Mouse (Mus musculus) heart, postnatal 10 days (tissue): ENCODE measurements around the gene Nav2. TPM values are rescaled to one million over a fixed set of nuclear protein-coding genes. Genes with fewer than 3 reads are reported as not detected.
A peak's percentile ranks its signal among the peaks of the same experiment; 100 is the strongest.

Experiments
- DNase-seq, 2 experiments: peaks; one replicate each; pipeline ENCODE4 v3.0.0; 2021
- intact Hi-C: fragments of 180-260 bp; cut with DNase I; formaldehyde crosslinking; loops from one replicate; pipeline ENCODE4 v1.15.1; 2025
- total RNA-seq, 2 experiments: library from RNA; stranded (reverse); gene quantifications; 2 replicates each; pipeline ENCODE4 v1.2.3; 2021

Nav2 gene
- total RNA-seq, 2 experiments from 2014 or later = 79.7 to 82.1 TPM

DNA sequence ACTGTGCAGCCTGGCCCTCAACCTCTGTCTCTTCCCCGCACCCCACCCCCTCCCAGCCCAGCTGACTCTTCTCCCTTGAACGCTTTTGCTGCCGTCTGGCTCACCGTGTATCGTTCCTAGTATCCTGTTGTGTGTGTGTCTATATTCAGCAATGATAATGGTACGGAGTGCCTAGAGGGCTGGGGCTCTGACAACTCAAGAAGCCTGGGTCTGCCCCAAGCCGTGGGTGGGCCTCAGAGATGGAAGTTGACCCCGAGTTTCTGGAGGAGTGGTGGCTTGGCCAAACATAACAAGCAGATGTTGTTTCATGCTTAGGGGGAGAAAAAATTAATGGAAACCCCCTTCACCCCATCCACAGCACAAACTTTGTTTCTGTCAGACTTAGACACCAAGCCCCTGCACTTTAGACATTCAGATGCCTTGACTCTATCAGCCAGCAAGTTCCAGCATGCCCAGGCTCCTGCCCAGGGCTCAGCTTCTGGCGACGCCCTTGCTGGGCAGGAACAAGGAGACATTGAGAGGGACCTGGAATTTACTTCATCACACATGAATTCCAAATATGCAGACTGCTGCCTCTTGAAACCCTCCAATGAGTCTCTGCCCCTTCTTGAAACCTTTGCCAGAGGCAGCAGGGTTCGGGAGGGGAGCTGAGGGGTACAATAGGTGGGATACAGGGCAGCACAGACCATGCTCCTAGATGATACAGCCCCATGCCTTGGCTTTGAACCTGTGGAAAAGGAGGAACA lies 644.9 kb downstream of the Nav2 start:
- no peak for DNase-seq
- intact Hi-C loops = no loop called here

DNA sequence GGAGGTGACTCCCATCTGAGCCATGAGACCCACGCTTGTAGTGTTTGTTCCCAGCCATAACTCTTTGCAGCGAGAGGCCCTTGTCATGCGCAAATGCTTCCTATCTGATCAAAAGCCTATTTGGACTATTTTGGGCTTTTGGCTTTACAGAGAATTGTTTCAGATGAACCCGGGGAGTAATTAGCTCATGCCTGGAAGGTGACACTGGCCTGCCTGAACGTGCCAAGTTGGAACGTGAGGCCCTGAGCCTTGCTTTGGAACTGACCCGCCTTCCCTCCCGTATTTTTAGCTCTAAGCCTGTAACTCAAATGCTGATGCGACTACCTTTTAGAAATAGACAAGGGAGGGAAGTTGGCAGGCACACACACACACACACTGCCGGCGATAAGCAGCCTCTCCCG lies 649.7 kb downstream of the Nav2 start:
- DNase-seq = peak; percentile 78 to 83
- intact Hi-C loops = loop anchor here (5.0 kb wide), 2 partner anchors 51 to 71 kb away; no protein-coding TSS in a partner anchor

DNA sequence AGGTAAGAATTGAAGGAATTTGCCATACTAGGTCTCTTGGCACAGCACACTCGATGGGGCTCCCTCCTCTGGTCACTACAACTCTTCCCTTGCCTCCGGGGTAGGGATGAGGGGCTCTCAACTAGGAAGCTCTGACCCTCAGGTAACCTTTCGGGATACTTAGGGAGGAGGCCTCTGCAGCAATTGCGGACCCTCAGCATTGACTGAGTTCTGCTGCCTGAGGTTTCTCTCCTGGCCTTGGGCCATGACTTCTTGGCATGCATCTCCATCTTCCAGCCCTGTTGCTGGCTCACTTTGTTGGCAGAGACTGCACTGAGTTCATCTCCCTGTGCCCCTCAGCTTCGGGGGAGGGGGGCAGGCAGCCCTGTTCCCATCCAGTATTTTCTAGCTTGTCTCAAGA lies 650.4 kb downstream of the Nav2 start:
- DNase-seq = peak in 1 of 2 experiments; percentile 25
- intact Hi-C loops = loop anchor here (5.0 kb wide), 2 partner anchors 52 to 72 kb away; no protein-coding TSS in a partner anchor

DNA sequence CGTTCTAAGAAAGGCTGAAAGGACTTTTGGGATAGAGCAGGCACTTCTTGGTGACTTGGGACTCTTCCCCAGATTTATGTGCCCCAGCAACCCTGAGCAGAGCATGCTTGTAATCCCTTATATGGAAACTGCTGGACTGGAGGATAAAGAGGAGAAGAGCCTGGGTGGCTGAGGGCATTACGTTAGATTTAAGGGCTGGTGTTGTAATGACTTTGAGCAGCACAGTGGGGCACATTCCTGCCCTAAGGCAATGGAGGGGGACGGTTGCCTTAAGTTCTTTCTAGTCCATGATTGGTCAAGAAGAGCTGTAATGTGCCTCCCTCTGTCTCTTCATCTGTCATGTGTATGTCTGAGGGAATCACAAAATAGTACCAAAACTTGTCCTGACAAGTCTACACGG lies 651.5 kb downstream of the Nav2 start:
- no peak for DNase-seq
- intact Hi-C loops = no loop called here

DNA sequence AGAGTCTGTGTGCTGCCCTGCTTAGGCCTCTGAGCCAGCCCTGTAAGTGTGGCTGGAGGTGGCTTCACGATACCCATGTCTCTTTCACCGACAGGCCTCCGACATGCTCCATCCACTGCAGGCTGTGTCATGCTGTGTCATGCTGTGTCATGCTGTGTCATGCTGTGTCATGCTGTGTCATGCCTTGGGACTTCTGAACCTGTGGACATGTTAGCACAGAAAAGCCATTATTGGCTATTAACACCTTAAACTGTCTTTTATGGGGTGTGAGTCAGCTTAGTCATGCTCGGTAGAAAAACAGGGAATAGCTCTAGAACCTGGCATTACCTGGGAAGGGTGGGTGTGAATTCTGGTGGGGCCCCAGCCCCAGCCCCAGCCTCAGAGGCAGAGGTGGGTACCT lies 653.9 kb downstream of the Nav2 start:
- DNase-seq = no peak
- intact Hi-C loops = no loop called here

DNA sequence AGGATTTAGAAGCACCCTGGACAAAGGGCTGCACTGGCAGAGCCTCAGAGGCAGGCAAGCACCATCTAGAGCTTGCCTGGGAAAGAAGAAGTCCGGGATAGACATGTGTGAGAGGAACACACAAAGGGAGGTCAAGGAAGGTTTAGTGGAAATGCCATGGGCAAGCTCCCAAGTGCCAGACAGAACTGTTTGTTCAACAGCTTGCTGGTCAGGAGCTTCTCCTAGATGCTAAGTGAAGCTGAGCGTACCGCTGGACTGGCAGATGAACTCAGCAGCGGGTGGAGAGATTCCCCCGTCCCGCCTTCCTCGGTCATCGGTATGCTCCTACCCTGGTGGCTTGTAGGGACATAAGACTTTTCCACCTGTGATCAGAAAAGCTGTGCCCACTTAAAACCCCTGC lies 654.3 kb downstream of the Nav2 start:
- intact Hi-C loops = no loop called here

DNA sequence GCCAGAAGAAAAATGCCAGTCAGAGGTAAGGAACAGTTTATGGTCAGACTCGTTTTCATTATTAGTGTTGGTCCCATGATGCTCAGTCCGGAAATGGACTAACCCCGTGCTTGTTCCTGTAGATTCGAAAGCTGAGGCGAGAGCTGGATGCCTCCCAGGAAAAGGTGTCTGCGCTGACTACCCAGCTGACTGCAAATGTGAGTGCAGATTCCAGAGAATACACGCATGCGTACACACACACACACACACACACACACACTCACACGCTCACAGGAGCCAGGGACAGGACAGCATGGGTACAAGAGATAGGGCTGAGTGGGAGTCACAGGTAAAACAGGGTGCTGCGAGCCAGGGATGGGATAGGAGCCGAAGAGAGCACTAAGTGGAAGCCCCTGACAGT lies 656.6 kb downstream of the Nav2 start:
- DNase-seq = peak; percentile 29 to 41
- intact Hi-C loops = loop anchor here (5.0 kb wide), 1 partner anchor 83 kb away; no protein-coding TSS in a partner anchor

More for the DNA sequence above, 654.3 kb downstream of the Nav2 start:
- DNase-seq = peak; percentile 27 to 45

DNA sequence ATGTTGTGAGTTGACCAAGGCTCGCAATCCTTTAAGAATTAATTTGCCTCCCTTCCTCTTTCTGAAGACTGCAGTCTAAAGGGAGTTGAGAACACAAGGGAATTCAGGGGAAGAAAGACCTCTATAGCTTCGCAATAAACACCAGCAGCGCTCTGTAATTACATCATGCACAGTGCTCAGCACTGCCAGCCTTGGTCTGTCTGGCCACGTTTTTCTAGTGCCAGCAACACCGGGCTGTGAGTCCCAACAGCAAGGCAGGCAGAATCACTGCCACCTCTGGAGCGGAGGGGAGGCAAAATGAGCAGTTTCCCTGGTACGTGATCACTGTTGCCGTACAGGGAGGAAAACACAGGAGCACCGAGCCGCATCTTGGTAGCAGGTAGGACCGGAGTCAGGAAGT lies 657.3 kb downstream of the Nav2 start:
- no peak for DNase-seq
- intact Hi-C loops = loop anchor here (5.0 kb wide), 1 partner anchor 83 kb away; no protein-coding TSS in a partner anchor

DNA sequence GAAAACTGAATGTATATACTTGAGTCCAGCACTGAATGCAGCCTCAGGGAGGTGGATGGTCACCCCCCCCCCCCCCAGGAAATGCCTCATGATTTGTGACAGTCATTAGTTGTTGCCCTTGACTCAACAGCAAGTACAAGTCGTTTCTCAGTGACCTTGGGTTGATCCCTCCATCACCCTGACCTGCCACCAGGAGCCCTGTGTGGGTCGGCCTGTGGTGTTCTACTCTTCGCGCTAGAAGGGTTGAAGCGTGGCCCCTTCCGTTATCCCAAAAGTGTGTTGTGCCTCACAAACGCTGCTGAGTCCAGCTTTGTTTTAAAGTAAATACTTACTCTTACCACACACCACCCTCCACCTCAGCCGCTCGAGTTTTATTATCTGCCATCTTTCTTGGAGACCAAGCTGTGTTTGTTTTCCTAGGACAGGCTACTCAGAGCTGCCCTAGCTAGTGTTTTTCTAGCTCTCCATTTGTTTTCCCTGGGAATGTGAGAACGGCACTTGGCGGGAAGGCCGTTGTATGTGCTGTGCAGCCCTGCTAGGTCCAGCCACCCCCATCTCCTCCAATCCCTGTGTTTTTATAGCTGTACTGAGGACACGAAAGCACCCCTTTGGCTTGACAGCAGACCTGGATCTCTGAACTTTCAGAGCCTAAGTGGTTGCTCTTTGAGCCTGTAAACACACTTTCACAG lies 659.0 kb downstream of the Nav2 start:
- no peak for DNase-seq
- intact Hi-C loops = loop anchor here (5.0 kb wide), 1 partner anchor 85 kb away; no protein-coding TSS in a partner anchor

DNA sequence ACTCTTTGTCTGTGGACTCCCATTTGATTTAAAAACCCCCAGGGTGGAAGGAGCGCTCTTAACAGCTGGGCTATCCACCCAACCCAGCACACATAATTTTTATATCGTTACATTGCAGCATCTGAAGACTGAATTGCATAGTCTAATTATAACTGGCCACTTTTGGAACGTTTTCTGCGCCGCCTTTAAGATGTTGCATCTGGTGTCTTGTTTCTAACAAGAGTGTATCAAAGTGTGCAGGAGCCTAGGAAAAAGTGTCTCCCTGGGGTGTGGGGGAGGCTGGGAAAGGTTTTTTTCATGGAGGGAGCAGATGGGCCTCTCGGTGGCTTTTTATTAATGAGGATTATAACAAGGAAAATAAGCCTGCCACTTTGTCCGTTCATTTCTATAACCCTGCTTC lies 661.1 kb downstream of the Nav2 start:
- DNase-seq = no peak
- intact Hi-C loops = loop anchor here (5.0 kb wide), 1 partner anchor 87 kb away; no protein-coding TSS in a partner anchor

DNA sequence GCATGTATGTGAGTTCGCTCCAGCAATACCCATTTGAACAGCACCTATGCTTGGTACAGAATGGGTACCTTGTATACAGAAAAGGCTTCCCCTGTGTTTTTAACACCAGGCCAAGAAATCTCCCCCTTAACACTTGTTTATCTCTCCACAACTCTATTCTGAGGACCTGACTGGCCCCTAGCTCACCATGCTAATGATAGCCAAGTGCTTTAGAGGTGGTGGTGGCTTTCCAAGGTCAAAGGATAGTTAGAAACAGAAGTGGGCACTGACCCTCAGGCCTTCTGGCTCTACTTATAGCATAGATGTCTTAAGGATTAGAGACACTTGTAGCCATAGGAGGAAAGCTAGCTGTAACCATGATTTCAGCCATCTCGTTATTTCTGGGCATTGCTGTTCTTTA lies 663.1 kb downstream of the Nav2 start:
- intact Hi-C loops = no loop called here
- DNase-seq = peak; percentile 23

DNA sequence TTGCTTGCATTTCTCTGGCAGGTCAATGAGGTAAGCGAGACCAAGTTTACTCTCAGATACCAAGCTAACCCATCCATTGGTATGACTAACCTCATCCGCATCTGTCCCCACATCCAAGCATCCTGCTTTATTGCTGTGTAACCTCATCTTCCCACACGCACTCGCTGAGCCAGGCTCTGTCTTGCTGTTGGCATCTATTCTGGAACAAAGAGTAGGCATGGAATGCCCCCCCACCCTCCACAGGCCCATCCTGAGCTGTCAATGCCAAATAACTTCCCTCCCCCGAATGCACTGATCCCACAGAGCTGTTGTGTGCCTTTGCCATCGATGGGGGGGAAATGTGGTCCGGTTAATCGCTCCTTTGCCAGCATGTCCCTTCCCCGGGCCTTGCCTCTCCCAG lies 666.7 kb downstream of the Nav2 start:
- intact Hi-C loops = no loop called here
- DNase-seq = no peak

DNA sequence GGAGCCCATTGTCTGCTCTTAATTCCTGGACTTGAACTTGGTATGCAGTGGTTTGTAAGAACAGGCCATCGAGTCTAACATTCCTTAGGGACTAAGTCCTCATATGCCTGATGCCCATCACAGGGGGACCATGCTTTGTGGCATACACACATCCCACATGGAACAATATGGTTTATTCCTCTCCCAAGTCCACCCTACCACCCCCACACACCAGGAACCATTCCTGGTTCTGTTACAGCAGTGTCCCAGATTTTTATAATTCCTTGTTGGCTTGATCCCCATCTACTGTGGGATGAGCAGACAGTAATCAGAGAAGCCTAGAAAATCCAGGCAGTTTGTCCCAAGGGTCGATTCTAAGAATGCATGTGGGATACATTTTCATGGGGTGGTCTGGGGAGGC lies 668.6 kb downstream of the Nav2 start:
- intact Hi-C loops = no loop called here
- no peak for DNase-seq

DNA sequence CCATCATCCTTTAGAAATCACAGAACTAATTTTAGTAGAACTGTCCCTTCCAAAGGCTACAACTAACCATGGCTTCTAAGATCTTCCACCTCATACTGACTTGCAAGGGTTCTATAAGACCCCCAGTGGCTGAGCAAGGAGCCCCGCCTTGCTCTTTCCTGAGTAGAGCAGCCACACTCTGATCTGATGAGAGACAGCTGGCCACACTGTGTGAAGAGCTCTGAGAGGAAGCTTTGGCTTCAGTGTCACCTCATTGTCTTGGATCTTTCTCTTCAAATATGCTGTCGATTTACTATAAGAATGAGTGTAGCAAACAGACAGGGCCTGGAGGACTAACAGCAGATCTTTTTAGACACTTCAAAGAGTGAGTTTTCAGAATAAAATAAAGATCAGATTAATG lies 673.4 kb downstream of the Nav2 start:
- no peak for DNase-seq
- intact Hi-C loops = no loop called here

DNA sequence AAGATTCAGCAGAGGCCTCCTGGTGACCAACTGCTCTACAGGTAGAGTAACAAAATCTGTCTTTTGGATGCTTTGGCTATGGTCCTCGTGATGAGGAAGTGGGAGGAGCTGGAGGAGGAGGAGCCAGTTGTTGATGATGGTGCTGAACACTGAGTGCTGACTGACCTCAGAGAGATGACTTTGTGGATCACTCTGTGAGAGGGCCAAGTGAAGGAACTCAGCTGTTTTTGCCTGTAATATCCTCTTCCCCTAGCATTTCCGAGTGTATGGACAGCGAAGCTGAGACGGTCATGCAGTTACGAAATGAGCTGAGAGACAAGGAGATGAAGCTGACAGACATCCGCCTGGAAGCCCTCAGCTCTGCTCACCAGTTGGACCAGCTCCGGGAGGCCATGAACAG lies 674.0 kb downstream of the Nav2 start:
- no peak for DNase-seq
- intact Hi-C loops = no loop called here

DNA sequence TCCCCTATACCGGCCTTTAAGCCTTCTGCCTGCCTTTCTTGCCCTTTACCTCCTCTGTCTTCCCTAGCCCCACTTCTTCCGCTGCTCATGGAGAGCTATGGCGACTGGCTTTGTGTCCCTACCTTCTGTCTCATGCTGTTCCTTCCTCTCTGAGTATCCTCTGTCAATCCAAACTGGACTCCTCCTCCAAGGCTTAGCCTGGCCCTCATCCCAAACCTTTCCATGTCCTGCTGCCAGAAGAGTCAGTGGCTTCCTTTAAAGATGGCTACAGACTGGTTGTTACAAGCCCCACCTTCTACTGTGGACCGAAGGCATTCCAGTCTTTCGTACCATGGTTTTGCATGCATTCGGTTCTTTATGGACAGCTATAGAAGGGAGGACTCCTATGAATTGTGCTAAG lies 674.7 kb downstream of the Nav2 start:
- intact Hi-C loops = no loop called here

DNA sequence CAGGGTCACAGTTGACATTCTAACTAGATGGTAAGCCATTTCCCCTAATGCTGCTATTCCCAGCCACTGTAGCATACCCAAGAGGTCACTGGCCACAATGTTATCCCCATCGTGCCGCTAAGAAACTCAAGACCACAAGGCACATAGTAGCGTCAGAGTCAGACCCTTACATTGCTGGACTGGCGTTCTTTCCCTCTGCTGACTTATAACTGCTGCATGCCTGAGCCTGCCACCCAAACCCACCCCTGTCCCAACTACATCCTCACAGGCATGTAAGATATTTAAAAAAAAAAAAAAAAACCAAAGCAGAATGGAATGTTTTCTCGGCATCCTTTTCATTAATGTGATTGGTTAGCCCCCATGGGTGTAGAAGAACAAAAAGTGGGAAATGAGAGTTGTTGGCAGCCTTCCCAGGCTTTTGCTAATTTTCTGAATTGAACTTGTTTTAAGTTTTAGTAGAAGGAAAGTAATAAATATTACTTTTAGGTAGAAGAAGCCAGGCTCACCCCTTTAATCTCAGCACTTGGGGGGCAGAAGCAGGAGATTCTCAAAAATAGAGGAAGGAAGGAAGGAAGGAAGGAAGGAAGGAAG lies 678.1 kb downstream of the Nav2 start:
- intact Hi-C loops = no loop called here
- DNase-seq = no peak

More for the DNA sequence above, 674.7 kb downstream of the Nav2 start:
- no peak for DNase-seq

DNA sequence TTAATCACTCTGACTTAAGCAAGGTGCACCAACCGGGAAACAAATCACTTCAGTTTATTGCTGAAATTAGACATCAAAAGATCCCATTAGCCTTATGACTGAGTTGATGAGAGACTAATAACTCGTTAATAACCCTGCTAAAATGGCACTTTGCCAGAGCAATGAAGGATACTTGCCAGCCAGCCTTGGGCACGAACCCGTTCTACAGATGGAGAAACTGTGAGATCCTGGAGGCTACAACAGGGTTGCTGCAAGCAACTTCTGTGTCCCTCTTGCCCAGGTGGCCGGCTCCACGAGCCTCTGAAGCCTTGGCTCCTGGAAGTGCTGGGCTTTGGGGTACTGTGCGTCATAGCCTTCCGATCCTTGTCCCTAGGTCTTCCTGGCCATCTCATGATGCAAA lies 681.1 kb downstream of the Nav2 start:
- intact Hi-C loops = no loop called here
- DNase-seq = no peak

DNA sequence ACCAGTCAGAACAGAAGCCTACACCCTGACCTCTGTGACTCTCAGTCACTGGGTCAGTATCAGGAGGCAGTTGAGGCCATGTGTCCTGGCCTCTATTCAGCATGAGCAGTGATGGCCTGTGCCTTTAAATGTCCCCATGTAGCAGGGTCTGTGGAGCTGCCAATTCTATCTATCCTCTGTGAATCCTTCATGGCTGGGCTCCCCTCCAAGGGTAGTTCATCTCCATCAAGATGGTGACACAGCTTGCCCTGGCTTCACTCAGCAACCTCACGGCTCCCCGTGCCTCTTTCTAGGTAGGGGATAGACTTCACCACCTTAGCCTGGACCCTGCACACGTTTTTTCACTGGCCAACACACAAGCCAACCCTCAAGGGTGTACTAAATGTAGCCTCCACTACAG lies 689.3 kb downstream of the Nav2 start:
- intact Hi-C loops = no loop called here
- DNase-seq = no peak

DNA sequence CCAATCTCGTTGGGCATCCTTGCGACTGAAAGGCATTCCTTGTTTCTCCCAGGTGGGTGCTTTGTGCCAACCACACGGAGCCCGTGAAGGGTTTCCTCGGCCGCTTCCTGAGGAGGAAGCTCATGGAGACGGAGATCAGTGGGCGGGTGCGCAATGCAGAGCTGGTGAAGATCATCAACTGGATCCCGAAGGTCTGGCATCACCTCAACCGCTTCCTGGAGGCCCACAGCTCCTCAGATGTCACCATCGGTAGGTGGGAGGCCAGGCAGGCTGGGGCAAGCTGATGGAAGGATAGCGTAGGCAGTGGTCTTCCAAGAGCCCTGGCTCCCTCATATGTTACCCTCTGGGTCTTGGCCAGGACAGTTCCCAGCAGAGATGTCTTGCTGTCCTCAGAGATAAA lies 689.7 kb downstream of the Nav2 start:
- intact Hi-C loops = no loop called here
- no peak for DNase-seq

DNA sequence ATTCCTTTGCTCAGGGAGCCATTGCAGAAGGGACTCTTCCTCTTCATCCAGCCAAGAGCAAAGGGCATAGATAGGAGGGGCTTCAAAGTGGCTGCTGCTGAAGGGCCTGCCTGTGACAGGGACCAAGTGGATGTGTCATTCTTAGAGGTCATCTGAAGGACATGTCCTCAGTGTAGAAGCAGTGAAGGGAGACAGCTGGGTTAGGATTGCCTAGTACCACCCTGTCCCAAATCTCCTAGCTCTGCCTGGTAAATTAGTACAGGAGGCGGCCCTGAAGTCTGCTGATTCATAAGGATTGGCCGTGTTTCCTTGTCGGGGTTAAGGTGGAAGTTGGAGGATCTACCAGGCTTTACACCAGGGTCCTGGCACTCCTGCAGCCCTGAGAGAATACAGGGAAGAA lies 691.4 kb downstream of the Nav2 start:
- intact Hi-C loops = no loop called here
- no peak for DNase-seq
